Mouse (Mus musculus) kidney, postnatal 10 days (tissue): ENCODE data around the gene Fam208b.

Source experiments
- DNase-seq: peaks from one replicate; pipeline ENCODE4 v3.0.0; 2021; ENCODE audit warnings: mixed read lengths

The Fam208b gene

DNA sequence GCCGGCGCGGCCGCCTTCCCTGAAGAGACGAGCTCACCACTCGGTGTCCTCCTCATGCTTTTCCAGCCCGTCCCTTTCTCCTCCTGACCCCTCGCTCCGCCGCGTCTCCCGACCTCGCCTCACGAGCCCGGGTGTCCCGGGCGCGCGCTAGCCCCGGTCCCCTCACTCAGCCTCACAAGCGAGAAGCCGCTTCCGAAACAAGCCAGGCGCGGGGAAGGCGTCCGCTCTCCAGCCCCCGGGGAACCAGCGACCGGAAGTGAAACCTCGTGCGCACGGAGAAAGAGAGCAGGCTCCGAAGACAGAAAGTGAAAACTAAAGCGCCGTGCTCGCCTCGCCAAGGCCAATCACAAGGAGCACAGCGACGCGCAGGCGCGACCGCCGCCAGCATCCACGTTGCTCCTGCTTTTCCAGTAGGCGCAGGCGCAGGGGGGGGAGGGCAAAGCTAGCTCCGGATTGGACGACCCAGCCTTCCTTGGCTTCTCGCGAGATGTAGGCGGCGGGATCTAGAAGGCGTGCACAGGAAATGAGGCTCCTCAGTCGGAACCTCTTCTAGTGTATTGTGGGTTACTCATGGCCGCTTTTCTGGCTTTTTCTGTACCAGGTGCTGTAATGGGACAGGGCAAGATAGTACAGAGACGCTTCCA lies at the start of gene Fam208b:
TSS of gene Fam208b (minus strand) at position 314 of the 644 bp plus-strand sequence.
- peak; percentile 99 for DNase-seq

DNA sequence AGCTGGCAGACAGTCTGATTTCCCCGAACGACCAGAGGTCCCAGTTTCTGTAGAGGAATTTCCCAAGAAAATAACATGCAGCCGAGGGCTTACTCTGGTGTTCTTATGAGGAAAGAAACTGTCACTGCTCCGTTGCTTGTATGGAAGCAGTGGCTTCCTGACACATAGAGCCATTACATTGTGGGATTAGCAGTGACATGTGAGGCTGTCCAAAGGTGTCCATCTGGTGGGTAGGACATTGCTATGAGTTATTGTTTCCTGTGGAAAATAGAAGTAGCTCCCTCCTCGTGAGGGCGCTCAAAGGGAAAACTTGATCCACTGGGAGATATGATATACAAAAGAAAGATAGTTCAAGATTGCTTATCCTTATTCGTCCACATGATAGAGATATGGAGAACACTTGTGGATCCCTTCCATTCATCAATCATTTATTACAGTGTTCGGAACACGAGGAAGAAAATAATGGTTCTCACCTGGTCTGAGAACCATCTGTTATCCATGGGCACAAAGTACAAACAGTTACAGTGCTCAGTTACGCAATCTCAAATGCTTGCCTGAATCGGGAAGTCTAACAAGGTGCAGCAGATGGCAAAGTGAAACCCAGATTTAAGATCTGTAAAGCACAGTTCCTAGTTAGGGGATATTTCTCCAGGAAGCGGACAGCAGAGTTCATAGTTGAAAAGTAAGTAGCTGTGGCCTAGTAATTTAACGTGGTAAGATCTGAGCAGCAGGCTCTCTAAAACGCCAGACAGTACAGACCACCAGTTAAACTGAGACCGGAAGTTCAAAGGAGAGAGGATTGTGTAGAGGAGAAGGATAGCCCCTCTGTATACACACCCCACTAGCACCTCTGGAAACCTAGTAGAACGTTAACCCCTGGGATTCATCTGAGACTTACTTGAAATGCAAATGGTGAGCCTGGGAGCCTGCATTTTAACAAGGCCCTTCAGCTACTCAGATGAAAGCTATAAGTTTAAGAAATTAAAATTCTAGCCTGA lies 48.6 kb upstream of the Fam208b start:
- DNase-seq = no peak

DNA sequence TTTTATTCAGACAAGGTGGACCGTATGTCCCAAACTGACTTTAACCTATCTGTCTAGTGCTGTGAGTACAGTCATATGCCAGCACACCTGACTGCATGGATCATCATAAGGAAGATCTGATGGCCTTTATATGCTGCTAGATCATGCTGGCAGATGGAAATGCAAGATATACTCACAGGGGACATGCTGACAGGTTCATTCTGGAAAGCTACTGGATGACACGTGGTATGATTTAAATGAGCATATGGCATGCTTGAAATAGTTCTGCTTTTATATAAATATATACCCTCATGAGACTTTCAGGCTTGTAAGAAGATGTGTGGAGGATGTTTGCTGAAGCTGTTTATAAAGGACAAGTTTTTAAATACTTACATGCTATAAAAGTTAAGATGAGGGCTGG lies 43.5 kb upstream of the Fam208b start:
- DNase-seq = no peak

DNA sequence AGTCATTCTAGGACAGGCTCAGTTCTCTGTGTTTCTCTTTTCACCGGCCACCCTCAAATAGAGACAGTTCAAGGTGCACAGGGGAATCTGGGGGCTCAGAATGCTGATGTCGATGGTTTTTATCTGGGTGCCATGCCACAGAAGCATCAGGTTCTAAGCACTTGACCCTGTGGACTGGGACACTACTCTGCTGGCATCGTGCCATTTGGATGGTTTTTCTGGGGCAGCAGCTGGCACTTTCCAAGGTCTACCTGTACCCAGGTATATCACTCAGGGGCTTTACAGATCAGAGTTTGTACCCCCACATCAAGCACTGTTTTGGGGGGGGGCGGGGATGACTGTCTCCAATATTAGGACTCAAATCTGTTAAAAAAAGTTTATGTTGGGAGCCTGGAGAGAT lies 39.7 kb upstream of the Fam208b start:
- peak; percentile 41 for DNase-seq

DNA sequence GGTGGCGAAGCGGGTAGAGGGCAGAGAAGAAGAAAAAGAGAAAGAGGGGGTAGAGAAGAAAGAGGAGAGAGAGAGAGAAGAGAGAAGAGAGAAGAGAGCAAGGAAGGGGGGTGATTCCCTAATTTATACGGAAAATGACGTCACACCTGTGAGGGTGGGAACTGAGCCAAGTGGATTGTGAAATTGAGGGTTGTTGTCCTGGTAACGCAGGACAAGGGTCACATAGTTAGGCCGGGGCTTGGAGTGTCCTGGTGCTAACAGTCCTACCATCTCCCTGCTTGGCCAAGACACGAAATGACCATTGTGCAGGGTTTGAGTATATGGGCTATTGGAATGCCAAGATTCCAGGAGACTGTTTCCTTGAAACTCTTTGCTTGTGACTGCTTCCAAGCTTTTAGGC lies 35.7 kb upstream of the Fam208b start:
- DNase-seq = peak; percentile 41

DNA sequence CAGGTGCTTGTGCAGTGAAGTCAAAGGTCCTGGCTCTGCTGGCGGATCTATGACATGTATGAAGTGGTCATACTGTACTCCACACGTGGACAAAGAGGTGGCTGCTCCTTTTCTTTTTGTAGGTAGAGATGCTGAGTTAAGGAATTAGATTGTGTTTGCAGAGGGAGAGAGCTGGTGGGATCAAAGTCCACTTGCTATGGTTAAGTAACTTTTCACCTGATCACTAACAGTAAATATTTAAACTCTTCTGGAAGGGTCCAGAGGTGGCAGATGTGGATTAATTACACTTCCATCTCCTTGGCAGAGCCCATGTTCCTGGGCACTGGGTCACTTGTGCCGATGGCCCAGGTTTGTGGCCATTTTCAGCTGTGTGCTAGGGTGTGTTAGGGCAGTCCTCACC lies 35.0 kb upstream of the Fam208b start:
- DNase-seq = peak; percentile 21

DNA sequence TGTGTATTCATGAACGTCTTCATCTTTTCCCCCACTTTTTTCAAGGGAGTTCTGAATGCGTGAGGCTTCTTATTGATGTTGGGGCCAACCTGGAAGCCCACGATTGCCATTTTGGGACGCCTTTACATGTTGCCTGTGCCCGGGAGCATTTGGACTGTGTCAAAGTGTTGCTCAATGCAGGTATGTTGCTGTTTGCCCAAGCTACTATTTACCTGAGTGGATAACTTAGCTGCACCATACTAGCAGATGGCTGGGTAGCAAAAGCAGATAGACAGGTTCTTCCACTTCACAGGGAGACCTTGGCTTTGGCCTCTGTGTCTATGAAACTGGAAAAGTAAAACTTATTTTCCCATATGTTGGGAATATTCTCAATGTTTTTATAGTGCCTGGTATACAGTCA lies 34.0 kb upstream of the Fam208b start:
- no peak for DNase-seq

DNA sequence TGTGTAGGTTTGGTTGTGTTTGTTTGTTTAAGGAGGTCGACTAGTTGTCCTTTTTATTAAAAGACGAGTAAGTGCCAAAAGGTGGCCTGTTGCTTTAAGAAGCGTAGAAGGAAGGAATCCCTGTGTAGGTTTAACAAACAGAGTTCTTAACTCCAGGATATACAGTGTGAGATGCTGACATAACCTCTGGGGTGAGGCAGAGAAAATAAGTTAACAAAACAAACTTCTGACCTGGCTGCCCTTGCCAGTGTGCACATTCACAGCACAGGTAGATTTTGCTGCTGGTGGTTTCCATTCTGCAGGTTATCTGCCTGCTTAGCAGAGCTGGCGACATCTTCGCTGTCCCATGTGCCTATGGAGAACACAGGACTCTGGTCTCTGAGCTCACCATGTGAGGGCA lies 31.6 kb upstream of the Fam208b start:
- no peak for DNase-seq

DNA sequence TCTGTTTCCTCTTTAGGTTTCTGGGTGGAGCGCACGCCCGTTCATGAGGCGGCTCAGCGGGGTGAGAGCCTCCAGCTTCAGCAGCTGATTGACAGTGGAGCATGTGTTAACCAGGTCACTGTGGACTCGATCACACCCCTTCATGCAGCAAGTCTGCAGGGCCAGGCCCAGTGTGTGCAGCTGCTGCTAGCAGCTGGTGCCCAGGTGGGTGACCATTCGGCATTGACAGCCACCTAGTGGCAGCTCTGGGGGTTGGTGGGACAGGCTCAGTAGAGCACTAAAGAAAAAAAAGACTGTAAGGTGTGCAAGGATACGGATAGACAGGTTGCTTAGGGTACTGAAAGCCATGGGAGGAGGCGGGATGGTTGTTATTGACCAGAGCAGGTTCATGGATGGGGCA lies 31.1 kb upstream of the Fam208b start:
- peak; percentile 61 for DNase-seq

DNA sequence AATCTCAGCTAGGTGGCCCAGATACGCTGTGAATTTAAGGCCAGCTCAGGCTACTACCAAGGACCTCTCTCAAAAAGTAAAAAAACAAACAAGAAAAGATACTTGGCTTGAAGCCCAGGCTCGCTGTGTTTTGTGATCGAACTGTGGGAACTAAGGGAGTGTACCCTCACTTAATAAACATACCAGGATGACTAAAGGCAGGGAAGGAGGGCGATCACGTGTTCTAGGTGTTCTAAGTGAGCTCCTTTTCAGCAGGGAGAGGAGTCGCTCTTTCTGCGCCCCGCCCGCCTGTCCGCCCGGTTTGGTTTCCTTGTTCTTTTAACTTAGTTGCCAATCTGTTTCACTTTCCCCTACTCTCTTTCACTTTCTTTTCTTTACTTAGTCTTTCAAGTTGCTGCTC lies 25.9 kb upstream of the Fam208b start:
- DNase-seq = peak; percentile 25

DNA sequence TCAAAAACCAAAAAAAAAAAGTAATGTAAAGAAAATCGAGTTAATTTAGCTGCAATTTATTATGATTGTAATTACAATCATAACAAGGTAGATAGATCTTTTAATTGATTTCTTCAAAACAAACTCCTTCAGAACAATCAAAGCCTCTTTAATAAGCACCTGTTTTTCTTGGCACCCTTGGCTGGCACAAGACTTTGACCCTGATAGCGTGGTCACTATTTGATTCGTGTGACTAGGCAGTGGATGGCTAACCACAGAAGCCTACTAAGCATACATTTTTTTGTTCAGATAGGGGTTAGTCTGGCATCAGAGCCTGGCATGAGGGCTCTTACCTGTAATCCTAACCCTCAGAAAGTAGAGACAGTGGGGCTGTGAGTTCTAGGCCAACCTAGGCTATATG lies 24.2 kb upstream of the Fam208b start:
- DNase-seq = peak; percentile 15

DNA sequence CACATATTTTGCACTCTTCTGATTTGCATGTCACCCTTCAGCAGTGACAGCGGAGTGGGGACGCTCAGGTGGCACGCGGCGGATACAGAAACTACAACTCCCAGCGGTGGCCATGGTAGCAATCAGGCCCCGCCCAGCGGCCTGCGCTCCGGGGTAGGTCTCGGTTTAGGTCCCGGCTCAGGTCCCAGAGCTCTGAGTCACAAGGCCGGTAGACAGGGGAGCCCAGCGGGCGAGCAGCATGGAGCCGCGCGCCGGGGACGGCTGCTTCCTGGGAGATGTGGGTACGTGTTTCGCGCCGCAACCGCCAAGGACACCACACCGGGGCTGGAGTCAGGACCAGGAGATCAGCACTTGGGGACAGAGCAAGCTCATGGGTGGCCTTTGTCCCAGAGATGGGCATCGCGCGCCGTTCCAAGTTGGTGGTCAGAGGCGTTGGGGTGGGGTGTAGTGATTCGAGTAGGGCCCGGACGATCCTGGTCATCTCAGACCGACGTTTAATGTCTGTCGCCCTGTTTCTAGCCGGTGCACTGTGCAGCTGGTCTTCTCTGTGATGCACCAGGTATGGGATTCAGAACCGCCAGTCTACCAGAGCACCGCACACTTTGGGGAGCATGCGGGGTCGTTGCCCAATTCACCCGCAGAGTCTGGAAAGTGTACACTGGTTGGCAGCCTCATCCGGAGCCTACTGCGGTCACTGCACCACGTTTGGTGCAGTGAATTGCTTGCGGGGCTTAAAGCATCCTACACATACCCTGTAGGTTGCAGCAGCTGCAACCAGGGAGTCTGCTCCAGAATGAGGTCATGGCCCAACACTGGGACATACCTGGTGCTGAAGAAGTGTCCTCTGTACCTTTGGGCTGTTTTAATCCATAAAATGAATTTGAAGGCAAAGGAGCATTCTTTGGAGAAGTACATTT lies 23.2 kb upstream of the Fam208b start, which contains the start of gene Asb13:
TSS of gene Asb13 (plus strand) at position 138 of the 917 bp plus-strand sequence.
- peak; percentile 88 for DNase-seq

DNA sequence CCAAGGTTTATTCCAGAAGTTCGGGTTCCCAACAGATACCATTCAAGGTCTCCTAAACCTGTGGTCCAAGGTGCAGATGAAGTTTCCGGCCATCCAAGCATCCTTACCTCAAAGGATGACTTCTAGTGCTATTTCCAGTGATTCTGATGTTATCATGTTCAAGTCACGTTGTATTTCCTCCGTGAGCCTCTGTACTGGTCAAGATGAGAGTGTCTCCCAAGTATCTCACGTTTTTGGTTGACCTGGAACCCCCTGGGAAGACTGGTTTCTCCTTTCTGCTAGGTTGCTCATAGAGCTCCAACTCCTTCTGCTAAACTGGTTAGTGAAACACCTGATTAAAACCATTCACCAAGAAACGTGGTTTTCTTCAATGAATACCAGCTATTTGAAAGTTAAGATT lies 22.2 kb upstream of the Fam208b start:
- DNase-seq = no peak

DNA sequence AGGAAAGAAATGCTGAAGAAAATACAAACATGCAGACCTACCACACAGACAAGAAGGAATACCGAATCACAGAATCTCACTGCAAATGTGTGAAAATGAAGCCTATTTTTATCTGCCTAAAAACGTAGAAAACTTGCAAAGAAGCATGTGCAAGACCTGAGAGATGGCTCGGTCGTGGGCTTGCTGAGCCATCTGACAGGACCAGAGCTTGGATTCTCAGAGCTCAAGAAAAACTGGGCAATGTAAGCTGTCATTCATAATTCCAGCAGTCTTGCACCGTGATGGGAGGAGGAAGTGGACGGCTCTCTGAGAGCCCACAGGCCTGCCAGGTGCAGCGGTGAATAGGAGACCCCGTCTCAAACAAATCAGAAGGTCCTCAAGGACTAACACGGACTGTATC lies 21.6 kb upstream of the Fam208b start:
- no peak for DNase-seq

DNA sequence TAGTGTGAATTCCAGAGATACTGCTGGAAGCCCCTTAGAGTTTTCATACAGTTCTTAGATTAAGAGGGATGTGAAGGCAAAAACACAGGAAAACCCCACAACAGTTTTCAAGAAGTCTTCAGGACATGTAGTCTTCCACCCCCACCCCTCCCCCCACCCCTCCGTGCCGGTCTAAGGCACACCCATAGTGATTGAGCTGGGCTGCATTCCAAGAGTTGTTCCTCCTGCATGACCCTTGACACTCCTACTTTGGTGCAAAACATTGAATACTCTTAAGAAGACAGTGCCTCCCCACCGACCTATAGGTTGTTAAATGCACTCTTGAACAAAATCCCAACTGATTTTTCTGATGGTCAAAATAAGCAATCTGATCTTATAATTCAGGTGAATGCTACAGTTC lies 17.2 kb upstream of the Fam208b start:
- peak; percentile 29 for DNase-seq

DNA sequence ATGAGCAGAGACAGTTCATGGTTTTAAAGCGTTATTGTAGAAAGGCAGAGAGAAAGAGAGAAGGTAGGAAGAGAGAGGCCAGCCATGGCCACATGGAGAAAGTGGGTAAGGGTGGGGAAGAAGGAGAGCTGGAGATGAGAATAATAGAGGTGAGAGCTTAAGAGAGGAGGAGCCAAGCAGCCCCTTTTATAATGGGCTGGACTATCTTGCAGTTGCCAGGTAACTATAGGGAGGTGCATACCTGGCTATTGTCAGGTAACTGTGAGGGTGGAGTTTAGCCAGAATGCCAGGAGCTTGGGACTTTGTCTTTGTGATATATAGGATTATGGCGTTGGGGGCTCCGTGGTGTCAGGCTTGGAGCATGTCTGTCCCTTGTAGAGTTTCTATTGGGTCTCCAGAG lies 16.2 kb upstream of the Fam208b start:
- DNase-seq = no peak

DNA sequence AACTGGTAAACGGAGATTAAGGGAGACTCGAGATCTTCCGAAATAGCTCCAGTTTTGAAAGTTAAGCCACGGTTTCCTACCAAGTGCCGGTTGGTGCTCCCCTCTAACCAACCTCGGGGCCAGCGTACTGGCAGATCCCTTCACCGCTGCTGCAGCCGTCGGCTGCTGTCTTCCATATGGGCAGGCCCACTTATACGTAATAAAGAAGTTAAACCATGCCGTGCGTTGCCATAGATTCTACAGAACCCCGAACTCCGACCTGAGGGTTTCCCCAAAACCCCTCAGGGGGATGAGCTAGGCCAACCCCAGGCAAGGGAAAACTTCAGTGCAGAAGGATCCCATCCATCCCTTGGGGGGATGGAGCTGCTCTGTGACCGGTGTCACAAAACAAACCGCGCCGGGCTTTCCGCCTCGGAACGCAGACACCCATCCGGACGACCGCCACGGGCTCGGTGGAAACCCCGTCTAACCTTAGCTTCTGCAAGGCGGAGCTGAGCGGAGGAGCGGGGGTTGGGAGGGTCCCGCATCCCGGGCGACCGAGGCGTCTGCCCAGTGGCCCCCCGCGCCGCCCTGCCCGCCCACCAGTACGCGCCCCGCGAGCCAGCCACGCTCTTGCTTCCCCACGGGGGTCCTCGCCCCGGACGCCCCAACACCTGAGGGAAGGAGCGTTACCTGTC lies 652 bp downstream of the Fam208b start:
- DNase-seq = peak; percentile 58

DNA sequence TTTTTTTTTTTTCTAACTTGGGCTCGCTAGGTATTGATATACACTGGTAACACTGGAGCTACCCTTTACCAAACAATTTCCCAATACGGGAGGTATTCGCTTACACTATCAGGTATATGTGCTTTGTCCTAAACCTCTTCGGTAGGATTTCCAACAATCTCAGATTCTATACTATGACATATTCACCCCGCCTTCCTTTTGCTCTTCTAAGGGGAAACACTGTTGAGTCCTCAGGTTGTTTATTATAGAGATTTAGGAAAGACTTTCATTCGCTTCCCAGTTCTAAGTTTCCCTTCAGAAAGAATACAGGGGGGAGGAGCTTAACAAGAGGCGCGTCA lies 1.2 kb downstream of the Fam208b start:
- DNase-seq = no peak

DNA sequence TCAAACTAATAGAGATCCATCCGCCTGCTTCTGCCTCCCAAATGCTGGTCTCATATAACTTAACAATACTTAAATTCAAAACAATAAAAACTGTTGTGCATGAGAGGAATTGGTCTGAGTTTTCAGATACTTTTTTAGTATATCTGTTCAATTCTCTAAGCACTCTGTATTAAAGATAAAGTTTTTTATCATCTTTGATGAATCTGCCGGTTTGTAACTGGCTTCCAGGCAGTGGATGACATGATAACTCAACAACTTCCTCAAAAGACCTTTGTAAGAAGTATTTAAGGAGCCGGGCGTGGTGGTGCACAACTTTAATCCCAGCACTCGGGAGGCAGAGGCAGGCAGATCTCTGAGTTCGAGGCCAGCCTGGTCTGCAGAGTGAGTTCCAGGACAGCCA lies 14.7 kb downstream of the Fam208b start:
- DNase-seq = no peak

DNA sequence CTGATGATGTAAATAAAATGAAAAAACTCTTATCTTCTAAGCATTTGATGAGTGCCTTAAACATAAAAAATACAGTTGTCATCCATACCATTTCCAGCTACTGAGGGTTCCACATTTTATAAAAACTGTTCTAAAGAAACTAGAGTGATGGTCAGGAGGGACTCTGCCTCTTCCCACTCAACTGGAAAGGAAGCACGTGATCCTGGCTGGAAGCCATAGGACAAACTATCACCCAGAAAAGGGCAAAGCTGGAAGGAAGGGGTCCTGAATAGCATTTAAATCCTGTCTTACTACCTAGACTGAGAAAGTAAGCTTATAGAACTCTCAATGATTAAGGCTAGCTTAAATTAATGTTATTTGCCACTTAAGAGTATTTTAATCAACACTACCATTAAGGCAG lies 16.6 kb downstream of the Fam208b start:
- DNase-seq = peak; percentile 74

DNA sequence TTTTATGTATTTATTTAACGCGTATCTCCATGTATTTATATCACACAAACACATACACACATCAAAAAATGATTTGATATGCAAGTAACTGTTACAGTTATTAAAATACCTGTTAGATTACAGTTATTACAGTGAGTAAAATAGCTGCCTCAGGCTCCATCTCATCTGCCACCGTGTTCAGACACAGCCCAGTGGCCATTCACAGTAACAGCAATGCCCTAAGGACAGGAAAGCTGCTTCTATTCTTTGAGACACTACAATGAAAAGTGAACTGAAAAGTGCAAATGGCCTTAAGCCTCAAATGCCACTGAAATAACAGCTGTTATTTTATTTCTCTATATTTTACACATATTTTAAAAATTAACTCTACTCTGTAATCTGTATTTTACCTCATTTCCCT lies 20.1 kb downstream of the Fam208b start:
- DNase-seq = no peak

DNA sequence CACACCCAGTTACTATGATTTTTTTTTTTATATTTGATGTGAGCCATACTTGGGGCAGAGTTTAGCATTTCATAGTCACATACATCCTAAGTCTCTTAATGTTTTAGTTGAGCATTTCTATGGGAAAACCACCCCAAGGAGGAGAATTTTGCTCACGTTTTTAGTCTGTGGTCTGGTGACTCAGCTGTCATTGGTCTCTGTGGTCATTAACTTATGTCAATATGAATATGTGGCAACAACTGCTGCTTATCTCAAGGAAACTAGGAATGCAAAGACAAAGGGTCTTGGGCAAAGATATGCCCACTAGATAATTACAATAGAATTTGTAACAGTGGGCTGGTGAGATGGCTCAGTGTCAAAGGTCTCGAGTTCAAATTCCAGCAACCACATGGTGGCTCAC lies 47.0 kb downstream of the Fam208b start:
- DNase-seq = no peak

DNA sequence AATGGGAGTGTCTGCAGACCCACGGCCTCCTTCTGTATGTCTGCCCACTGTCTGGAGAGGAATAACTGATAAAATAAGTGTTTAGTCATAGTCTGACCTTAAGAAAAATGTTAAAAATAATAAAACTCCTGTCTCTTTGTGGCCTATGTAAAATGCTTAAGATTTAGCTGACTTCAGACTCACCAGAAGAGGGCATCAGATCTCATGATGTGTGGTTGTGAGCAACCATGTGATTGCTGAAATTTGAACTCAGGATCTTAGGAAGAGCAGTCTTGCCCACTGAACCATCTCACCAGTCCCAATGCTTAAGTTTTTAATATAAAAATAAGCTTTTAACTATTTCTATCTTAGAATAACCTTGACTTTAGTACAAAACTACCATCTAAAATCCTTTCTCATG lies 47.8 kb downstream of the Fam208b start:
- DNase-seq = no peak
